Mouse (Mus musculus): ENCODE measurements around the gene Arid2.

GRCm38 (mm10) chr15:96274341-96274740, 13.0 kb upstream of the Arid2 start:
- TF ChIP-seq CTCF (IDR thresholded peaks at IDR 0.05; ENCODE audit: low read depth) (no peak), EP300 (optimal IDR thresholded peaks at IDR 0.05) (no peak)

All from stomach, postnatal 0 days (tissue).